In genomic region chr1:40340102-40340501, GRCm38 (mm10) we compare ENCODE assay signal across 21 mouse cellular contexts. TPM values are rescaled to one million over a fixed set of nuclear protein-coding genes. Genes with fewer than 3 reads are reported as not detected.
A peak's percentile ranks its signal among the peaks of the same experiment; 100 is the strongest.
DNase-seq lines count a peak whose midpoint lies in the region; ATAC-seq and TF ChIP-seq lines count a peak whose summit lies in the region.
"Had no signal": no experiment of that assay in that cellular context is flagged by ENCODE, and none has a peak within 500 bp of the region (broad histone marks: within the 10 kb centered on the region; RNA-seq: fewer than 3 reads in every experiment).

No protein-coding gene starts in this region.

- no peak for TF ChIP-seq CTCF in liver, postnatal 0 days (IDR thresholded peaks at IDR 0.05; ENCODE audit: low read depth)
- no peak for TF ChIP-seq CTCF in intestine, postnatal 0 days (IDR thresholded peaks at IDR 0.05; ENCODE audit: low read depth)

- H3K36me3 ChIP-seq in liver, embryonic 12.5 days: no peaks in the 10 kb centered on the region
- no peaks in the 10 kb centered on the region for H3K36me3 ChIP-seq in liver, postnatal 0 days (replicated peaks; ENCODE audit: insufficient read depth, low read length)
- H3K36me3 ChIP-seq in intestine, postnatal 0 days (ENCODE audit: control insufficient read depth, insufficient read depth): no peaks in the 10 kb centered on the region
- H3K36me3 ChIP-seq in intestine, embryonic 15.5 days: no peaks in the 10 kb centered on the region
- H3K36me3 ChIP-seq: embryonic facial prominence, embryonic 10.5 days; forebrain, embryonic 15.5 days; heart, embryonic 10.5 days; hindbrain, embryonic 12.5 days had no signal

- H3K27me3 ChIP-seq in liver, embryonic 12.5 days (replicated peaks): no peaks in the 10 kb centered on the region
- no peaks in the 10 kb centered on the region for H3K27me3 ChIP-seq in liver, postnatal 0 days (ENCODE audit: insufficient read depth, low read length)
- no peaks in the 10 kb centered on the region for H3K27me3 ChIP-seq in intestine, postnatal 0 days (replicated peaks; ENCODE audit: control insufficient read depth, insufficient read depth, low read length)
- no peaks in the 10 kb centered on the region for H3K27me3 ChIP-seq in intestine, embryonic 15.5 days (replicated peaks)
- H3K27me3 ChIP-seq: forebrain, embryonic 15.5 days; hindbrain, embryonic 12.5 days; Patski had no signal

- peak; percentile 48 for DNase-seq in MEL-GATA-1-ER (ENCODE audit: extremely low read depth, low read depth)
- no peak for DNase-seq in liver, postnatal 0 days
- DNase-seq: adrenal gland, postnatal 14 days; cerebellum, adult 18-20 months; cerebellum, adult 9-11 months; cerebellum, postnatal 36 days; gastrocnemius, postnatal 36 days; heart, postnatal 10 days; heart, postnatal 4 days had no signal

- H3K4me3 ChIP-seq in liver, embryonic 12.5 days: no peak overlapping the region
- no peak overlapping the region for H3K4me3 ChIP-seq in liver, postnatal 0 days (ENCODE audit: low read depth, low read length)
- H3K4me3 ChIP-seq in intestine, postnatal 0 days (ENCODE audit: low read depth, low read length): no peak overlapping the region
- no peak overlapping the region for H3K4me3 ChIP-seq in intestine, embryonic 15.5 days (replicated peaks)
- H3K4me3 ChIP-seq: embryonic facial prominence, embryonic 10.5 days; erythroblast, embryonic 14.5 days; forebrain, embryonic 15.5 days; heart, embryonic 10.5 days; hindbrain, embryonic 12.5 days had no signal

- H3K9ac ChIP-seq in liver, embryonic 12.5 days: no peak overlapping the region
- H3K9ac ChIP-seq in liver, postnatal 0 days (replicated peaks): no peak overlapping the region
- no peak overlapping the region for H3K9ac ChIP-seq in intestine, postnatal 0 days (ENCODE audit: low read depth, low read length)
- H3K9ac ChIP-seq in intestine, embryonic 15.5 days: no peak overlapping the region
- H3K9ac ChIP-seq: forebrain, embryonic 15.5 days; hindbrain, embryonic 12.5 days had no signal

- WGBS in liver, embryonic 12.5 days (ENCODE audit: insufficient replicate concordance): 55% methylated on average over 4 of the region's 4 CpGs
- WGBS in liver, postnatal 0 days (ENCODE audit: insufficient replicate concordance): 63% methylated on average over 4 of the region's 4 CpGs
- 91% methylated on average over 4 of the region's 4 CpGs for WGBS in intestine, postnatal 0 days
- 85% methylated on average over 4 of the region's 4 CpGs for WGBS in intestine, embryonic 15.5 days

- H3K4me2 ChIP-seq in liver, embryonic 12.5 days: no peak overlapping the region
- H3K4me2 ChIP-seq in liver, postnatal 0 days (ENCODE audit: low read depth, low read length): no peak overlapping the region
- no peak overlapping the region for H3K4me2 ChIP-seq in intestine, postnatal 0 days (replicated peaks; ENCODE audit: low read depth)
- H3K4me2 ChIP-seq in intestine, embryonic 15.5 days (replicated peaks): no peak overlapping the region
- H3K4me2 ChIP-seq: forebrain, embryonic 15.5 days; hindbrain, embryonic 12.5 days had no signal

- TF ChIP-seq EP300 in liver, postnatal 0 days (IDR thresholded peaks at IDR 0.05; ENCODE audit: low read depth): peak; percentile 93

- peak; percentile 74 for ATAC-seq in liver, embryonic 12.5 days
- ATAC-seq in liver, postnatal 0 days: peak; percentile 68
- no peak for ATAC-seq in erythroblast, adult 5-6 weeks (replicated peaks; ENCODE audit: low FRiP score, poor library complexity, severe bottlenecking)
- ATAC-seq in intestine, postnatal 0 days: no peak
- ATAC-seq in intestine, embryonic 15.5 days: no peak
- ATAC-seq: activated CD4-positive, CD25-positive, alpha-beta regulatory T cell, adult 4 months; forebrain, embryonic 15.5 days; hindbrain, embryonic 16.5 days; Patski had no signal

- no peaks in the 10 kb centered on the region for H3K9me3 ChIP-seq in liver, embryonic 12.5 days (replicated peaks)
- no peaks in the 10 kb centered on the region for H3K9me3 ChIP-seq in liver, postnatal 0 days (ENCODE audit: low read length)
- H3K9me3 ChIP-seq in intestine, postnatal 0 days (ENCODE audit: control insufficient read depth): no peaks in the 10 kb centered on the region
- no peaks in the 10 kb centered on the region for H3K9me3 ChIP-seq in intestine, embryonic 15.5 days
- H3K9me3 ChIP-seq: embryonic facial prominence, embryonic 10.5 days; forebrain, embryonic 15.5 days; heart, embryonic 10.5 days; hindbrain, embryonic 12.5 days had no signal

- no peak overlapping the region for H3K27ac ChIP-seq in liver, embryonic 12.5 days
- no peak overlapping the region for H3K27ac ChIP-seq in liver, postnatal 0 days (ENCODE audit: low read depth)
- H3K27ac ChIP-seq in intestine, postnatal 0 days (ENCODE audit: low read depth, low read length): no peak overlapping the region
- H3K27ac ChIP-seq in intestine, embryonic 15.5 days: no peak overlapping the region
- H3K27ac ChIP-seq: embryonic facial prominence, embryonic 10.5 days; forebrain, embryonic 15.5 days; heart, embryonic 10.5 days; hindbrain, embryonic 12.5 days had no signal

- H3K4me1 ChIP-seq in liver, embryonic 12.5 days: no peaks in the 10 kb centered on the region
- no peaks in the 10 kb centered on the region for H3K4me1 ChIP-seq in liver, postnatal 0 days (ENCODE audit: insufficient read depth)
- no peaks in the 10 kb centered on the region for H3K4me1 ChIP-seq in intestine, postnatal 0 days (replicated peaks; ENCODE audit: control insufficient read depth, insufficient read depth, low read length)
- H3K4me1 ChIP-seq in intestine, embryonic 15.5 days (replicated peaks): no peaks in the 10 kb centered on the region
- H3K4me1 ChIP-seq: embryonic facial prominence, embryonic 10.5 days; forebrain, embryonic 15.5 days; heart, embryonic 10.5 days; hindbrain, embryonic 12.5 days had no signal

RNA-seq across cellular contexts. Expression of gene Il1rl2, which starts 15.7 kb away (rescaled TPM):
- 1.8 and 2.2 TPM in 2 replicates for polyA plus RNA-seq in liver, embryonic 12.5 days (2016; fragmentation: Nextera tagmentation; extraction: Ambion mirVana)
- 0.90 and 1.1 TPM in 2 replicates for polyA plus RNA-seq in liver, postnatal 0 days (2015; fragmentation: Nextera tagmentation; extraction: Ambion mirVana)
- 0.19 and 3.6 TPM in 2 replicates for total RNA-seq in erythroblast, adult 5-6 weeks (2015; ENCODE audit: low replicate concordance)
- total RNA-seq in erythroblast, adult 5-6 weeks (2017; ENCODE audit: low replicate concordance): 4.2 and 5.2 TPM in 2 replicates
- polyA plus RNA-seq in intestine, postnatal 0 days (2015; fragmentation: Nextera tagmentation; extraction: Ambion mirVana): 3.1 and 3.3 TPM in 2 replicates
- polyA plus RNA-seq in intestine, embryonic 15.5 days (2015; fragmentation: Nextera tagmentation; extraction: Ambion mirVana): 4.9 and 5.3 TPM in 2 replicates
- polyA plus RNA-seq: erythroblast, embryonic 14.5 days; Patski had no signal

Comparison
In these comparisons a context has a peak if more than half of its experiments do, and no peak if none do; other contexts are left out.
1. ATAC-seq: peak in liver, embryonic 12.5 days (single experiment) and liver, postnatal 0 days (single experiment); none in erythroblast, adult 5-6 weeks (single experiment), intestine, postnatal 0 days (single experiment) and intestine, embryonic 15.5 days (single experiment).